Mouse (Mus musculus) skeletal muscle tissue, adult 2 months (tissue): ENCODE results near the gene Cacna1i.
A peak's percentile ranks its signal among the peaks of the same experiment; 100 is the strongest.

Source experiments
- DNase-seq: peaks from one replicate; pipeline ENCODE4 v3.0.0-alpha.2; 2012; ENCODE audit warnings: low read depth, low spot score

Cacna1i gene

DNA sequence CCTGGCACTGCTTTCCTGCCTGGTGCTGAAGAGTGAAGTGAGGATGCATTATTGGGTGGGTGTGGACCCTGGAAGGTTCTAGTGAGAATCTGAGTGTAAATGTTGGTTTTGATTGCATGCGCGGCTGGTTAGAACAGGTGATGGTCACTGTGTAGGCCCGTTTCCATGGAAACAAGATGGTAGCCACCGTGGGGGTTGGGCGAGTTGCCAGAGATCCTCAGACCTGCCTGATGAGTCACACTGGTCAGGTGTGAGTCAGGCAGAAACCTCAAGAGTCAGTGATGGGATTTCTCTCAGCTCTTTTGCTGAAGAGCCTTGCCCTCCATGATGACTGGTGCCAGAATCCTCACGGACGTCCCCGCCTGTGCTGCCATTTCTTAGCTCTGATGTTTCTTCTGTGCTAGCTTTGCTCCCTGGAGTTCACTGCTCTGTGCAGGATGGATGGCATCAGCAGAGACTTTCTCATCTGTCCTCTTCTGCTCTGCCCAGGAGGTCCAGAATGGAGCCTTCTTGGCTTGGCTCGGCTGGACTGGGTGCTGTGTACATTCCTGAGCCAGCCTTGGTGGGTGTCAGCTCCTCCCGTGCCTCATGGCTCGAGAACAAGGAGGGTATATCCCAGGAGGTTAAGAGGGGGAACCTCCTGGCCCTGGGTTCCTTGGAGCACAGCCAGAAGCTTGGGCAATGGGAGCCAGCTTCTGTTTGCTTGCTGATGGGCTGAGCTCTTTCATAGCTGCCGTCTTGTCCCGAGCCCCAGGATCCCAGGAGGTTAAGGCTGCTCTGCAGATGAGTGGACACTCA, 40.9 kb downstream of the Cacna1i start:
- DNase-seq: no peak

DNA sequence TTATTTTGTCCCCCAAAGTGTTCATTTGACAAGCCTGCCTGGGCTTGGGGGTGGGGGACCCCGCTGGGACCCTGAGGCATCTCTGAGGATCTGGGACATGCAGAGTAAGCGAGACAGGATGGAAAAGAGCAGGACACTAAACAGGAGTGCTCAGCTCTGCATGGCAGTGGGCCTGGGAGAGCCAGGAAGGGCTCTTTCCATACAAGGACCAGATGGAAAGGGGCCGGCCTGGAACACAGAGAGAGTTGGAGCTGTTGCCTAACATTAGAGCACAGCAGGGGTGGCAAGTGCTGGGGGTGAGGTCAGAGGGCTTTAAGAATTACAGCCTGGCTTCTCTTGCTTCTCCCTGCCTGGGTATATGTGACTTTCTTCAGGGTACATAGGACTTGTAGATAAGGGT, 43.2 kb downstream of the Cacna1i start:
- DNase-seq: no peak

DNA sequence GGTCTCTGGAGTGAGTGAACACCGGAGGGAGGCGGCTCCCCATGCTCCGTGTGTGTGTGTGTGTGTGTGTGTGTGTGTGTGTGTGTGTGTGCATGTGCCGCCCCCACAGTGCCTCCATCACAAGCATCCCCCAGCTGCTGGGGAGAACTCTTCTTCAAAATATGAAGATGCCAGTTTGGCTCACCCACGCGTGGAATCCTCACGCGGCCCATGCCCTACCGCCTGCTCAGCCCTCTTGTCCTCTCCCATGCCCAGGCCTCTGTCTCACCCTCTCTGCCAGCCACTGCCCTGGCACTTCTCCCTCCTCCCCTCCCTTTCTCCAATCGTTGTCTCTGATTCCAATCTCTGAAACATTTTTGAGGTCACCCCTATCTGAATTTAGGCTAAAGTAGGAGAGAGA, 47.7 kb downstream of the Cacna1i start:
- no peak for DNase-seq

DNA sequence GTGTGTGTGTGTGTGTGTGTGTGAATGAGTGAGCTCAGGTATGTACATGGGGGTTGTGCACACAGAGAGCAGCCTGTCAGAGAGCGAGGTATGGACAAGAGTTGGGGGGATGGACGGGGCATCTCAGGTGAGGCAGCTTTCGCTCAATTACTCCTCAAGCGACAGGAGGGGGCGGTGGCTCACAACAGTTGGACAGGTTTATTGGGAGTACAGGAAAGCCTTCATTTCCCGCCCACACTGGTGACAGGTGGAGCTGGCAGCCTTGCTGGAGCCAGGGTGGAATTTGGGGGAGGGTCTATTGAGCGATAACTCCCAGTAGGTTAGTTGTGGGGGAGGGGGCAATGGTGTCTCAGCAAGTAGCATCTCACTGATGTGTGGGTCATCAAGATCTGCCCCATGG, 48.2 kb downstream of the Cacna1i start:
- no peak for DNase-seq

DNA sequence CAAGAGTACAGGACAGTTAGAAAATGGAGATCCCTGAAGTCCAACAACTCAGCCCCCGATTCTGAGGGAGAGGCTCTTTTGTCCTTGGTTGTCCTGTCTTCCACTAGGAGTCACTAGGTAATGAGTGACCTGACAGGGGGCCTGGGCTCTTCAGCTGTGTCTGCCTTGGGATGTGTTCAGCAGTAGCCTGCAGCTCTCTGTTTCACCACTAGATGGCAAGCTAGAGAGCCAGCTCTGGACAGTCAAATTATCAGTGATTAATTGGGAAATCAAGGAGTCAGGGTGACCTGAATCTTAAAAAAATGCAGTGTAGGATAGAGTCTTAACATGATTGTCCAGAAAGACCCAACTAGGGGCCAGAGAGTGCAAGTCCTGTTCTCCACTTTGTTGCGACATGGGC, 53.3 kb downstream of the Cacna1i start:
- no peak for DNase-seq

DNA sequence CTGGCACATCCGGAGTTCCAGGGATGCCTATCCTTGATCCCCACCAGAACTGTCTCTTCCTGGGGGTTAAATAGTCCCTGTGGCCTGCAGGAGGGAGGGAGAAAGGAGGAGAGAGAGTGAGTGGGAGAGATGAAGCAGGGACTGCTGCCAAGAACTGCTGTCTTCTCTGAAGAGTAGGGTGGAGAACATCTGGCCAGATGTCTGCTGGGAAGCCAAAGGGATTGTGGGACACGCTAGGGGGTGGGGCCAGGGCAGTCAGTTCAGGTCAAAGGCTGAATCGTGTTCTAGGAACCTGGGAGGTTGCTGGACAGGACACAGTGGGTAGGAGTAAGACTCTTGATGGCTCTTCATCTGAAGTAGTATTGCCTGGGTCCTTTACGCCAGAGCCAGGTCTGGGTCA, 55.4 kb downstream of the Cacna1i start:
- DNase-seq: no peak

DNA sequence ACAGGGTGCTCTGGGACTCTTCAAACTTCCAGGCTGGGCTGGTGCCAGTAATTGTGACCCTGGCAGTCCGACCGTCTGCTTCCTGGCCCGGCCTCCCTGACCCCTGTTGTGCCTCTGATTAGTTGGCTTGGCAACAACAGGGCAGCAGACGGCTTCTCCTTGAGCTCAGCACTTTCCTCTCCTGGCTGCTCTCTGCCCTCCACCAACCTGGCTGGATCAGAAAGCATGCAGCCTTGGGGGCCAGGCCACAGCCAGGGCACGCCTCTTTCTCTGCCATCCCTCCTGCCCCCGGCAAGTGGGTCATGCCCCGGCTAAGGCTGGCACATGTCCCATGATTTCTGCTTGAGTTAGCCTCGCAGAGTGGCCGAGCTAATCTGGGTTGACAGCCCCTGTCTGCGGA, 56.0 kb downstream of the Cacna1i start:
- DNase-seq: no peak

DNA sequence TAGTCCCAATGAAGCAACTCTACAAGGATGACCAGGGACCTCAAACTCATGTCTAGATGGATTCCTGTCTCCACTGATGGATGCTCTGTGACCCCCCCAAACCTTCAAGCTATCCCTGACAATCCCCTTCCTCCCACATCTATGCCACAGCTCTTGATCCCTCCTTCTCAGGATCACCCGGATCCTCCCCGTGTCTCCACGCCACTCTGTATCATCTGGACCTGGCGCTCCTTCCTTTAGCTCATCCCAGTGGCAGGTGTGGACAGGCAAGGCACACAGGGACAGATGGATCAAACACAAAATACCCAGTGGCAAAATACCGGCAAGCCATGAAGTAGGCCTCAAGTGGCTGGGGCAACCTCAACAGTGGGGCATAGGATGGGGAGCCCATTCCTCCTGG, 56.7 kb downstream of the Cacna1i start:
- no peak for DNase-seq

DNA sequence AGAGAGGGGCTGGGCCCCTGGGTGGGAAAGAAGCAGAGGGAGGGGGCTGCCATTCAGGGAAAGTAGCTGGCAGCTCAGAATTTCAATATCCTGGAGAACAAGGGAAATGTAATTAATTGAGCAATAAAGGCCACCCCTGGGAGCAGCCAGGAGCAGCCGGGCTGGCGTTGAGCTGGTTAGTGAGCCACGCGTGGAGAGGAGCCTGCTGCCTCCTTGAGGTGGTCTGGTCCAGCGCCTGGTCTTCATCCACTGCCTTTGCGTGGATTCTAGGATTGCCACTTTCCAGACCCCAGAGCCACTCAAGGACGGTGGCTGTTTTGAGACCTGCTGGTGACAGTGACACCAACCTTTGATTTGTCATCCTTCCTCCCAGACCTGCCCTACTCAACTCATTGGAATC, 59.5 kb downstream of the Cacna1i start:
- no peak for DNase-seq

DNA sequence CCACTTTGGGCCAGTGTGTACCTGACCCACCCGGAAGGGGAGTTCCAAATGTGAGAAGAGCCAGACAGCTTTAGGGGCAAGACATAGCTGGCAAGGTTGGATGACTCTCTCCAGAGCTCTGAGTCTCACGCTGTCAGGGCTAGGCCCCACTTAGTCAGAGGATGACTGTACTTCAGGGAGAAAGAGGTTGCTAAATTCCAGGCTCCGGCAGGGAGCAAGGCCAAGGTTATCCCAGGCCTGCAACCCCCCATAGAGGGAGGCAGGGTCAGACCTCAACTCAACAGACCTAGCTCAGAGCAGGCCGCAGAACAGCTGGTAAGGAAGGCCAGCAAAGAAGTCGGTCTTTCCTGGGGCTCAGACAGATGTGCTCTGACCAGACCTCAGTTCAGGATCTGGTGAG, 63.4 kb downstream of the Cacna1i start:
- DNase-seq: no peak

DNA sequence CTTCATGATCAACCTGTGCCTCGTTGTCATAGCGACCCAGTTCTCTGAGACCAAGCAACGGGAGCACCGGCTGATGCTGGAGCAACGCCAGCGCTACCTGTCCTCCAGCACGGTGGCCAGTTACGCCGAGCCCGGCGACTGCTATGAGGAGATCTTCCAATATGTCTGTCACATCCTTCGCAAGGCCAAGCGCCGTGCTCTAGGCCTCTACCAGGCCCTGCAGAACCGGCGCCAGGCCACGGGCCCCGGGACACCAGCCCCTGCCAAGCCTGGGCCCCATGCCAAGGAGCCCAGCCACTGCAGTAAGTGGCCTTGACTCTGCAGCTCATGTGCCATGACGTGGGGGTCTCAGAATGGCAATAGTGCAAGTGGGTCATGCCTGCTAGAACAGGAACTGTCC, 71.8 kb downstream of the Cacna1i start:
- DNase-seq: no peak

DNA sequence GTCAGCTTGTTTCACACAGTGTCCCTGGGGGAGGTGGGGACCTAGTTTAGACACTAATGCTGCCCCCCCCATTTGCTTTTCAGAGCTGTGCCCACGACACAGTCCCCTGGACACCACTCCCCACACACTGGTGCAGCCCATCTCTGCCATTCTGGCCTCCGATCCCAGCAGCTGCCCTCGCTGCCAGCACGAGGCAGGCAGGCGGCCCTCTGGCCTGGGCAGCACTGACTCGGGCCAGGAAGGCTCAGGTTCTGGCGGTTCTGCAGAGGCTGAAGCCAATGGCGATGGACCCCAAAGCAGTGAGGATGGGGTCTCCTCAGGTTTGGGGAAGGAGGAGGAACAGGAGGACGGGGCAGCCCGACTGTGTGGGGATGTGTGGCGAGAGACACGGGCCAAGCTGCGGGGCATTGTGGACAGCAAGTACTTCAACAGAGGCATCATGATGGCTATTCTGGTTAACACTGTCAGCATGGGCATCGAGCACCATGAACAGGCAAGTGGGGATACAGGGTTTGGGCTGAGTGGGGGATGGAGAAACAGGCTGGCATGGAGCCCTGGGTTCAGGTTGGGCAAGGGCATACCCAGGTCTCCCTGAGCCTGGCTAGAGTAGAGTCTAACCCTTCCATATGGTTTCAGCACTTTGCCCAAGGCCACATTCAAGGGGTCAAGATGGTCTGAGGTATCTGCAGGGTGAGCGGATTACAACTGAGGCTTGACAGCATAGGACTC, 74.9 kb downstream of the Cacna1i start:
- no peak for DNase-seq

DNA sequence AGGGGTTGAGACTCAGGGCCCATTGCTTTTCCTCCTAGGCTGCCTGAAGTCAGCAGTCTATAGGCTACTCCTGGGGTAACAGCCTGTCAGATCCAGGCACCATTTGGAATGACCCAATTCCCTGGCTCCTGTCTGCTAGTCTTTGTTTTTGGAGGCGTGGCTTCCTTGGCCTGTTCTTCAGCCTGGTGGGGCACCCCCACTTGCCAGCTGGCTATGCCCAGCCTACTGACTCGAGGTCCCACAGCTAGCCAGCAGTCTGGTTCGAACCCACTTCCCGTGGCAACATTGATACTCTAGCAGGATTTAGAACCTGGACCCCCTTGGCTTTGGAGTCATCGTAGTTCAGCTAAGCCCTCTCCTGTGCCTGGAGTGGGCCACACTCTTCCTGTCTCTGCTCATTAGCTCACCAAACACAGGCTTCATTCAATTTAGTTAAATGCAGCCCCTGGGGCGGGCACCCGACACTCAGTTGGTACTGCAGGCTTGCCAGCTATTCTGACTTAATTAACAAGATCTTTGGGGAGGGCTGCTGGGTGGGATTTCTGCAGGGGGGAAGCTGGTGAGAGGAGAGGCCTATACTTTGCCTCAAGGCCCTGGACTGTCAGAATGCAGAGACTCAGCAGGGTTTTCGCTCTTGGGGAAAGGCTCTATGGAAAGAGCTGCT, 75.6 kb downstream of the Cacna1i start:
- no peak for DNase-seq

DNA sequence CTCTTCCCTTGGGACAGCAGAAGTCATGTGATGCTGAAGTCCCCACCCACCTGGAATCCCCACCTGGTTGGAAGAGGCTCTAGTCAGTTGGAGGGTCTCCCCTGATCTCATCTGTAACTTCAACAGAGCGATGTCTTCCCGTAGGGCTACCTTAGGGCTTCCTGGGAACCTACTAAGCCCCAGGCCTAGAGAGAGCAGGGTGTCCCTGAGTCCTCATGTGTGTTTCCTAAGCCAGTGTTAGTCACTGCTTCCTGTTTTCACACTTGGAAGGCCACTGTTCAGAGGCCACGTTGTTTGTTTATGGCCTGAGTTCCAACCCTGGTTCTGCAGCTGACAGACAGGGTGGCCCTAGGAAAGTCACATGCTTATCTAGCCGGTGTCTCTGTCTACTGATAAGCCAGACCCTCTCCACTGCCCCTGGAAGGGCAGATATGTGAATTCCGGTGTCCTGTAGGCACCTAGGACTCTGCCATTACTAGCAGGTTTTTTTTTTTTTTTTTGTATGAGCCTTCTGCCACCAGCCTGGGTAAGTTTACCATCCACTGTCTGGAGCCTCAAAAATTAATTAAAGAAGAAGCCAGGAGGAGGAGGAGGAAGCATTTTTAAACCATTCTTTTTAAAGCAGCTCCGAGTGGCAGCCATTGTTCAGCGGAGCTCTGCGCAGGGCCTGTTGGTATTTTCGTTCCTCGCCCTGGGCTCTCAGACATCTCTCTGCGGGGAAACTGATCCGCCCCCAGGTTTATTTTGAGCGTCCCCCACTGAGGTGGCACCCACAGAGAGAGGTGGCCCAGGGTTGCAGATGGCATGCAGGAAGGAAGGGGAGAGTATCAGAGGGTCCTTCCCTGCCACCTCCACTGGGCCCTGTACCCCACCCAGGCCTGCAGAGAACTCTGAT, 77.0 kb downstream of the Cacna1i start:
- no peak for DNase-seq

DNA sequence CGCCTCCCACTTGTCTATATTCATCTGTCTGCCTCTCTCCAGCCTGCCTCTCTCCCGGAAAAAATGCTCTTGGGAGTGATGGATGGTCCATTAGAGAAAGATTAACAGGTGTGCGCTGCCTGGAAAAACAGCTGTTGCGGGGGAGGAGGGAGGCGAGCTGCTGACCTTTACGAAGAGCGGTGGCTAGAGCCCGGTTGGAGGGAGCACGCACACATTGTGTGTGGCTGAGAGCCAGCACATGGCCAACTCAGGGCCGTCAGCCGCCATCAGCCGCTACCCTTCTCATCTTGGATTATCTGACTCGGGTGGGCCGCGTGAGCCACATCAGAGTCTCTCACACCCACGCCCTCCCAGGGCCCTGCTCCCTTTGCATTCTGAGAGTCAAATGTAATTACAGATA, 79.9 kb downstream of the Cacna1i start:
- DNase-seq: peak; percentile 48

DNA sequence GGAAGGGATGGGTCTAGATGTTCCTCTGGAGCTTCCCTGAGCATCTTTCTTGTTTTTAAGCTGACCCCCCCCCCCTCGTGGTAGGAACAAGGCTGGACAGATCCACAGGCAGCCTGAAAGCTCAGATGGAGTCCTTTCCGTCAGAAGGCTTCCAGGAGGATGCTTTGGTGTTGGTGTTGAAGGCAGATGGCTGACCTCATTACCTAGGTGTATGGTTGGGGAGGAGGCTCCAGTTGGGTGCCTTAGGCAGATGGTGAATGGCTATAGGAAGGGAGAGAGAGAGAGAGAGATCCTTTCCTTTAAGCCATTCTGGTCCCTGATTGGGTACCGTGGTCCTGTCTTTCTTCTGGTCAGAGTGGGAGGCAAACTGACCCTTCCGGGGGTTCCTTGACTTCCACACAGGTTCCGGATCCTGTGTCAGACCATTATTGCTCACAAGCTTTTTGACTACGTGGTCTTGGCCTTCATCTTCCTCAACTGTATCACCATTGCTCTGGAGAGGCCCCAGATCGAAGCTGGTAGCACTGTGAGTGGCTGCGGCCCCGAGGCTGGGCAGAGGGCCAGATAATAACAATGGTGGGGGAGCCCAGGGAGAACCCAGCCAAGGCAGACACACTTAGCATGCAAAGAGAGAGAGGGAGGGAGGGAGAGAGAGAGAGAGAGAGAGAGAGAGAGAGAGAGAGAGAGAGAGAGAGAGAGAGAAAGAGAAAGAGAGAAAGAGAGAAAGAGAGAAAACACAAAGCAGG, 86.4 kb downstream of the Cacna1i start:
- no peak for DNase-seq

DNA sequence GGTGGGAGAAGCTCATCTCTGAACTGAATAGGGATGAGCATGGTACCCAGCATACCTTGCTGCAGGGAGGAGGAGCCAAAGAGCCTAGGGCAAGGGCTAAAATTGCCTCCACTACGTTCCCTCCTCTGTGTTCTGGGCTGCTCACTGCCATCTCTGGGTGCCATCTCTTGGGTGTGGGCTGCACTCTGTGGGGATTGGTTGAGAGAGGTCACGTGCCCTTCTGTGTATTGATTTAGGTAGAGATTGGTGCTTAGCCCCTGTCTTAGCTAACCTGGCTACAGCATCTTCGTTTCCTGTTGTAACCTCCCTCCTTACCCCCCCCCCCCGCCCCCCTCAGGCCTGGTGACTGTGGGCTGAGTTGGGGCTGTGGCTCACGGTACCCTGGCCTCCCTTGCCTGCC, 87.8 kb downstream of the Cacna1i start:
- DNase-seq: no peak

DNA sequence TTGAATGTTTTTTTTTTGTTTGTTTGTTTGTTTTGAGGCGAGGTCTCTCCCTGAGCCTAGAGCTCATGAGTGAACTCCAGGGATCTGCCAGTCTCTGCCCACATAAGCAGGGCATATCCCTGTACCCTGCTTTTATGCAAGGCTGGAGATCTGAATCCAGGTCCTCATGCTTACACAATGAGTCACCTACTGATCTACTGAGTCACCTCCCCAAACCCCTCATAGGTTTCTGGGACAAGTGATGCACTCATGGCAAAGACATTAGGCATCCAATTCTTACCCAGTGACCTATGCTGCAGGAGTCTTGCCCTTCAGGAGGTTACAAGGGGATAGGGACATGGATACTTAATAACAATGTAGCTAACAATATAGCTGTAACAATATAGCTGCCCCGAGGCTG, 100.1 kb downstream of the Cacna1i start:
- no peak for DNase-seq

DNA sequence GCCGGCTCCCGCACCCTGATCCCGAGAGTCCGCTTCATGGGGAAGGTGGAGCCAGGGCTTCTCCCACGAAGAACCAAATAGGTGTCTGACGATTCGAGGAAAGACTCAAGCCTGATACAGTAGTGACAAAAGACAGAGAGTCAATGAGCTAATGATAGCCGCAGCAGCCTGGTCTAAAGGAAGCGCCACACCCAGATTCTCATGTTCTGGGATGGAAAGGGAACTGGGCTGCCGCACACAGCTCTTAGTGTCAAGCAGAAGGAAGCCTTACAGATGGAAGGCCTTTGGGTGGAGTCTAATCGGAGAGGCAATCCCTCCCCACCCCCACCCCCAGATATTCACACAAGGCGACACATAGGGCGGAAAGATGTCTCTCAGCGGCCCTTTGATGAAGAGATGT, 104.8 kb downstream of the Cacna1i start:
- DNase-seq: no peak

DNA sequence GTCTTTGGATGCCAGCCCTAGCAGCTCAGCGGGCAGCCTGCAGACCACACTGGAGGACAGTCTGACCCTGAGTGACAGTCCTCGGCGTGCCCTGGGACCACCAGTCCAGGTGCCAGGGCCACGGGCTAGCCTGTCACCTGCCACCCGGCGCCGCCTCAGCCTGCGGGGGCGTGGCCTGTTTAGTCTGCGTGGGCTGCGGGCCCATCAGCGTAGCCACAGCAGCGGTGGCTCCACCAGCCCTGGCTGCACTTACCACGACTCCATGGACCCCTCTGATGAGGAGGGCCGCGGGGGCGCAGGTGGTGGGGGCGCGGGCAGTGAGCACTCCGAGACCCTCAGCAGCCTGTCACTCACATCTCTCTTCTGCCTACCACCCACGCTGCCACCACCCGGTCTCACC, 108.0 kb downstream of the Cacna1i start:
- DNase-seq: no peak

DNA sequence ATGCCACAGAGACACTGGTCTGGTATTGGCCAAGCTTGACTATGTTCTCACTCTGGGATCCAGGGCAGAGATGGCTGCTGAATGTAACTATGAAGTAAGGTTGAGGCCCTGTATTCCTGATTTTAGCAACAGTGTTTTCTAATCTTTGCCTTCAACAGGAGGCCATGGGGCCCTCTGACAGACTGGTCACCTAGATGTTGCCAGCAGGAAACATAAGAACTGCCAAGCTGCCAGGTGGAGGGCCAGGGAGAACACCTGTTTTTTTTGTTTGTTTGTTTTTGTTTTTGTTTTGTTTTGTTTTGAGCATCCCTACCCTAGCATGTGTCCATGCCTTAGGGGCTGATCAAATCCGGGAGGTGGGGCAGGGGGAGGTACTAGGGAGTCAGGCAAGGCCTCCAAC, 112.4 kb downstream of the Cacna1i start:
- DNase-seq: no peak
